Mouse (Mus musculus) Muller cell, postnatal 12 days (primary cell): ENCODE measurements around the gene Lamp1.

Source experiments
- DNase-seq: peaks from one replicate; pipeline ENCODE4 v3.0.0-alpha.2; 2015; ENCODE audit errors: inconsistent ontology term

The Lamp1 gene

DNA sequence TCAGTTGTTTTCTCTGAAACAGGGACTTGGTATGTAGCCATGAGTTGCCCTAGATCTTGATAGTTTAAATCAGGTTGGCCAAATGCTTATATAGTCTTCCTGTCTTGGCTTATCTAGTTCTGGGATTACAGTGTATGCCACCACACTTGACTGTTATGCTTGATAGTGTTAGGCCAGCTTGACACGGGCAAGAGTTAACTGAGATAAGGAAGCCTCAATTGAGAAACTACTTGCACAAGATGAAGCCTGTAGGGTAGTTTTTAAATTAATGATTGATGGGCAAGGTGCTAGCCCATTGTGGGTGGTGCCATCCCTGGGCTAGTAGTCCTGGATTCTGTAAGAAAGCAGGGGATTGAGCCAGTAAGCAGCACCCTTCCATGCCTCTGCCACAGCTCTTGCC, 4.6 kb downstream of the Lamp1 start:
- no peak for DNase-seq

- no peak for DNase-seq
Observed at GRCm38 (mm10) chr8:13164361-13164760, 5.4 kb downstream of the Lamp1 start.

GRCm38 (mm10) chr8:13170510-13170909, 11.5 kb downstream of the Lamp1 start:
- no peak for DNase-seq

GRCm38 (mm10) chr8:13174305-13174704, 15.3 kb downstream of the Lamp1 start:
- DNase-seq = no peak

DNA sequence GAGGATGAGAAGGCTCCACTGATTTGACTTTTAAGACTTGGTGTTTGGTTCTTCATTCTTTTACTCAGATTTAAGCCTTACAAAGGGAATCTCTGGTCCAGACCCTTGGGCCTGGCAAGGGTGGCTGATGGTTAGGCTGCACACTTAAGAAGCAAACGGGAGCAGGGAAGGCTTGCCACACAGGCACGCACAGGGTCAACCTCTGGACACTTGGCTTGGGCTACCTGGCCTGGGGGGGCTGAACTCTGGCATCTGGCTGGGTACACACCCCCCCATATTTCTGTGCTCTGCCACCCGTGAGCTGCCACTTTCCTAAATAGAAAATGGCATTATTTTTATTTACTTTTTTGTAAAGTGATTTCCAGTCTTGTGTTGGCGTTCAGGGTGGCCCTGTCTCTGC, 15.8 kb downstream of the Lamp1 start:
- DNase-seq = no peak

- DNase-seq = no peak
Observed at GRCm38 (mm10) chr8:13175650-13176049, 16.7 kb downstream of the Lamp1 start.

DNA sequence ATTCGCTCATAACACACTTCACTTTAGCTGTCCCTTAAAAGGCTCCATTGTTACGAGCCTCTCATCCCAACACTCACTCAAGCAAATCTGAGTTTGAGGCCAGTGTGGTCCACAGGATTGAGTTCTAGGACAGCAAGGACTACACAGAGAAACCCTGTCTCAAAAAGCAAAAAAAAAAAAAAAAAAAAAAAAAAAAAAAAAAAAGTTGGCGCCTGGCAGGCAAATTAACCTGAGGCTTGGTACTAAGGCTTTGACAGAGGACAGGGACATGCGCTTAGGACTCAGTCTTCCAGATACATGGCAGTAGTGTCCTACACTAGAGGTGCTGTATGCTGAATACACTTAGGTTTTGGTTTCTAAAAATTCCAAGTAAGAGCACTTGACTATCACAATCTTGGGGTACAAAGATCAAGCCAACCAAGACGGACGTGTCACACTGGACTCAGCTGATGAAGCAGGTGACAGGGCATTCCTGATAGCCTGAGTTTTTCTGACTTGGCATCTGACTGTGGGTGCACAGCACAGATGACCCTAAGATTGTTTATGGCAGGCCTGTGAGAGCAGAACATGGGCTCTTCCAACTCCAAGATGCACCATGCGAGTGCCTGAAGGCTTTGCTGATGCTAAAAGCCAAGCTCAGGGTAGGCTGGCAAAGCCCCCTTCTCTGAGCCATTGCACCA, 18.4 kb downstream of the Lamp1 start:
- DNase-seq = no peak

GRCm38 (mm10) chr8:13178137-13178536, 19.2 kb downstream of the Lamp1 start:
- DNase-seq = no peak

DNA sequence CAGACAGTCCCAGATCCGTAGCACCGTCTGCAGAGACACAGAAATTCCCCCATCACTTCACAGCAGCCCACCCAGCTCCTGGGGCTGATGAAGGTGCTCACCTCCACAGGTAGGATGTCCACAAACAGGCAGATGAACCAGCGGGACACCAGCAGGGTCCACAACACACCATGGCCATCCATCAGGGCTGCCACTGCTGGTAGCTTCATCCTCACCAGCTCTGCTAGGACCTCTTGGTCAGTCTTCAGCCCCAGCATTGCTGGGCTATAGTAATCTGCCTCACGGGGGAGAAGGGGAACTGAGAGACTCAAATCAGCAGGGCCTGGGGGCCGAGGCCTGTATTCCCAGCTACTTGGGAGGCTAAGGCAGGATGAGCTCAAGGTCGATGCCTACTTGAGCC, 20.5 kb downstream of the Lamp1 start:
- no peak for DNase-seq

GRCm38 (mm10) chr8:13179948-13180347, 21.0 kb downstream of the Lamp1 start:
- peak; percentile 16 for DNase-seq

DNA sequence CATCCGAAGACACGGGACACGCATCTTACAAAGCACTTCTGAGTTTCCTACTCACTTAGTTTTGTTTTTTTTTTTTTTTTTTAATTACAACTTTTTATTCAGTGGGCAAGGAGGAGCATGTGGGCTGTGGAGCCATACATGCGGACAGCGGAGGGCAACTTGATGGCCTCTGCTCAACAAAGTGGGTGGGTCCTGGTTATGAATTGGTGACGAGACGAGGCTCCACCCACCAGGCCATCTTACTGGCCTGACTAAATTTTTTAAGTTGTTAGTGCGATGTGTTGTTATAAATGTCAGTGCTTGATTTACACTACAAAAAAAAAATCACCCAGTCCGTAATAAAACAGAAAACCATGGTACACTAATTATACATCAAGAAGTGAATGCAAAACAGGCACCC, 21.4 kb downstream of the Lamp1 start:
- no peak for DNase-seq

DNA sequence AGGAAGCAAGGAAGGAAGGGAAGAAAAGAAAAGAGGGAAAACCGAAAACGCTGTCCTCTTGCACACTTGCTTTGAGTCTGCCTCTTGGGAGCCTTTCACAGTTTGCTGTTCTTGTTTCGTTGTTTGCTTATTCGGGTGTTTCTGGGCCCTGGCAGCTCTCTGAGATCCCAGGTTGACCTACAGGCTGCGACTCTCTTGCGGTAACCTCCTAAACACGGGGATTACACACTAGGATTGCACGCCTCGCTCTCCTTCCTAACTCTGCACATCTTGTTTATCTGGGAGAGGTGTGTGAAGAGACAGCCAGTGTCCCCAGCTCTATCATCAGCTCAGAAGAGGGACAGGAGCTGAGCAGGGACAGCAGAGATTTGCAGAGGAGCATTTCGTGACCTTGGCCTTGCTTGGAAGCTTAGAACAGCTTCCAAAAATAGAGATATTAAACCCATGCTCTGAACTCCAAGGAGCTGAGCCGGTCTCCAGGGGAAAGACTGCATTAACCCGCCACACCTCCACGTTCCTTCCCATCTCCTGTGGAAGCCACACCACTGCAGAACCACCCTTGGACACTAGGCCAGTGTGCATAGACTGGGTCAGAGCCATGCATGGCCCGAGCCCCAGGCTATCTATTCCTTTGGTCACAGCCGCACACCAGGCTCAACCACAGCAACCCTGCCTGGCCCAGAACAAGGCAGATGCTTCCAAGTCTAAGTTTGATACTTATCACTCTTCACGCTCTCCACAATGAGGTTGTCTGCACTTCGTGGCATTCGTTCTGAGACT, 22.1 kb downstream of the Lamp1 start:
- no peak for DNase-seq

- DNase-seq = no peak
Observed at GRCm38 (mm10) chr8:13181691-13181976, 22.7 kb downstream of the Lamp1 start.

DNA sequence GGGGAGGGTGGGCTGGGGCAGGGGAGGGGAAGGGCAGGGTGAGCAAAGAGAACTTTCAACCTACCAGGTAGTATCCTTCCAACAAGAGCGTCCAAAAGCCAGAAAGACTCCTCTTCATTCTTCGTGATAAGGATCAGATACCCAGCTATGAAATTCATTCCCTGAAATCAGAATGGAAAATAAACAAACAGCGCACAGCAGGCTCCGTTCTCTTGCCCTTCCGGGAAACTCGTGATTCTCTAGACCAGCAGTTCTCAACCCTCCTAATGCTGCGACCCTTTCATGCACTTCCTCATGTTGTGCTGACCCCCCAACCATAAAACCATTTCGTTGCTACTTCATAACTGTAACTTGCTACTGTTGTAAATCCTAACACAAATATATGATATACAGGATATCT, 27.9 kb downstream of the Lamp1 start:
- no peak for DNase-seq

GRCm38 (mm10) chr8:13187229-13187628, 28.3 kb downstream of the Lamp1 start:
- DNase-seq = no peak

DNA sequence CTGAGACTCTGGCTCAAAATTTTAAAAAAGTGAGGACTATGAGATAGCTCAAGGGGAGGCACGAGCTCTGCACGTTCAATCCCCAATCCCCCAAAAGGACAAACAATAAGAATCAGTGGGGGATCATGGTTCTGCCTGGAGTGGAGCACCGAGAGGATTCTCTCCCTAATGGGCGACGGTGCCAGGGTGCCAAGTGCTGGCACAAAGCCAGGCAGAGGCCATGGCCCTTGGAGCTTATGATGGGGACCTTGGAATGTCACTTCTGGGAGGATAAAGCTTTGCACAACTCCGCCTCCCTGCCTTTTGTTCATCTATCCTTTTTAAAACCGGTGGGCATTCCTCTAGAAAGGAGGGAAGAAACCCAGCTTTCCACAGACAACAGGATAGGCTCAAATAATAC, 28.7 kb downstream of the Lamp1 start:
- no peak for DNase-seq

GRCm38 (mm10) chr8:13188052-13188555, 29.1 kb downstream of the Lamp1 start:
- DNase-seq = no peak

DNA sequence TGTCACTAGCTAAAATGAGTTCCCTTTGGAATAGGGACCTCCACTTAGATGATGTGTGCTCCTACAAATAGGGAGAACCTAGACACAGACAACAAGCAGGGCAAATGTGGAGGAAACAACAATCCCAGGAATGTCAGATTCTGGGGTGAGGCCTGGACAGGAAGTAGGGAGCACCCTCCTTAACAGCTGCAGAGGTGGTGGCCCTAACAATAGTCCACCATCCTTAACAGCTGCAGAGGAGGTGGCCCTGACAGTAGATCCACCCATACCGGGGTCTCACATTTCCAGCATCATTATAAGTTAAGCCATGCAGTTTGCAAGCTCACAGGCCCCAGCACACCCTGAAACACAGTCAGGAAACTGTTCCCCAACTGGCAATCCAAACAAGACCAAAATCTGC, 29.9 kb downstream of the Lamp1 start:
- DNase-seq = no peak

- DNase-seq = no peak
Observed at GRCm38 (mm10) chr8:13190235-13190634, 31.3 kb downstream of the Lamp1 start.

DNA sequence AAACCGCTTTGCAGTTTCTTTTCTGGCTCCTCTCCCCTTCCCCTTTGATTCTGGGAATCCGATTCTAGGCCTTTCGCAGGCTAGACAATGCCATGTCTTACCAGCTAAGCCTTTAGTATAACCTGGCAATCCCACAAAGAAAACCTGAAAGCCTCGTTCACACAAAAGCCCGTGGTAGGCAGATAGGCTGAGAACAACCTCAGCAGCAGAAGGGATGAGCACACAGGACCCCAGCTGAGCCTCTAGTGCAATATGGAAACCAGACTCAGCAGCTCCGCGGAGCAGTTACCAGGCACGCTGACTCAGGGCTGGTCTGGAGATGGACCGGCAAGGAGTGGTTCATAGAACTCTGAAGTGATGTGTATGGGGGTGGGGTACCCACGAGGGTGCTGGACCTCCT, 35.9 kb downstream of the Lamp1 start:
- DNase-seq = no peak

GRCm38 (mm10) chr8:13197493-13197892, 38.5 kb downstream of the Lamp1 start:
- peak; percentile 30 for DNase-seq

GRCm38 (mm10) chr8:13199385-13200061, 40.6 kb downstream of the Lamp1 start:
- DNase-seq = no peak
